Mouse (Mus musculus) stomach, postnatal 0 days (tissue): ENCODE measurements around the gene Gcn1l1. TPM values are rescaled to one million over a fixed set of nuclear protein-coding genes. Genes with fewer than 3 reads are reported as not detected.
A peak's percentile ranks its signal among the peaks of the same experiment; 100 is the strongest.

Experiments
- ATAC-seq: fragments of 200-750 bp; cut with Nextera tagmentation; 2 replicates; pipeline ENCODE4 v1.8.0; 2017; ENCODE audit not compliant: low FRiP score, low TSS enrichment
- DNase-seq: peaks from one replicate; pipeline ENCODE4 v3.0.0-alpha.2; 2016; ENCODE audit warnings: low spot score
- H3K27ac ChIP-seq: fragments of 300-500 bp; sonication (generic); replicated peaks from 2 replicates; pipeline ENCODE4 v1.5.1; 2014; ENCODE audit warnings: mild to moderate bottlenecking, control low read depth
- H3K27me3 ChIP-seq: fragments of 300-500 bp; sonication (generic); 2 replicates; pipeline ENCODE4 v1.6.1; 2014; ENCODE audit warnings: low read length; ENCODE audit not compliant: control insufficient read depth, insufficient read depth
- H3K36me3 ChIP-seq: fragments of 300-500 bp; sonication (generic); 2 replicates; pipeline ENCODE4 v1.6.1; 2014; ENCODE audit warnings: low read length, mixed read lengths; ENCODE audit not compliant: control insufficient read depth, insufficient read depth
- H3K4me1 ChIP-seq: fragments of 300-500 bp; sonication (generic); replicated peaks from 2 replicates; pipeline ENCODE4 v1.6.1; 2014; ENCODE audit warnings: antibody characterized with exemption; ENCODE audit not compliant: control insufficient read depth, insufficient read depth
- H3K4me2 ChIP-seq: fragments of 300-500 bp; sonication (generic); replicated peaks from 2 replicates; pipeline ENCODE4 v1.6.1; 2014; ENCODE audit warnings: low read depth, mild to moderate bottlenecking, control low read depth, moderate library complexity
- H3K4me3 ChIP-seq: fragments of 300-500 bp; sonication (generic); 2 replicates; pipeline ENCODE4 v1.5.1; 2014; ENCODE audit warnings: low read depth, low read length, control low read depth
- H3K9ac ChIP-seq: fragments of 300-500 bp; sonication (generic); 2 replicates; pipeline ENCODE4 v1.6.1; 2014; ENCODE audit warnings: mild to moderate bottlenecking, low read length, control low read depth, mixed read lengths
- H3K9me3 ChIP-seq: fragments of 300-500 bp; sonication (generic); 2 replicates; pipeline ENCODE4 v1.6.1; 2016; ENCODE audit warnings: low read length; ENCODE audit not compliant: control insufficient read depth
- CTCF ChIP-seq: IDR thresholded peaks from 2 replicates; pipeline ENCODE4 v1.5.1; 2016; ENCODE audit warnings: antibody characterized with exemption, low read depth, mild to moderate bottlenecking, moderate library complexity
- EP300 ChIP-seq: optimal IDR thresholded peaks from 2 replicates; pipeline ENCODE3; 2016; ENCODE audit warnings: antibody characterized with exemption
- WGBS: fragments of 180-500 bp; shearing (Covaris S2); extraction: QIAGEN DNeasy Blood & Tissue Kit; methylation state at CpG from one replicate; pipeline ENCODE4 v1.1.7; 2014; 5-methylcytosine and 5-hydroxymethylcytosine counted together
- polyA plus RNA-seq: library from polyadenylated mRNA; unstranded; fragments of >200 nt; fragmentation: Nextera tagmentation; extraction: Ambion mirVana; gene quantifications from 2 replicates; pipeline ENCODE4 v1.2.1, GENCODE M21; 2015

The Gcn1l1 gene
- polyA plus RNA-seq, 1 experiment from 2014 or later, result 11.7 TPM

DNA sequence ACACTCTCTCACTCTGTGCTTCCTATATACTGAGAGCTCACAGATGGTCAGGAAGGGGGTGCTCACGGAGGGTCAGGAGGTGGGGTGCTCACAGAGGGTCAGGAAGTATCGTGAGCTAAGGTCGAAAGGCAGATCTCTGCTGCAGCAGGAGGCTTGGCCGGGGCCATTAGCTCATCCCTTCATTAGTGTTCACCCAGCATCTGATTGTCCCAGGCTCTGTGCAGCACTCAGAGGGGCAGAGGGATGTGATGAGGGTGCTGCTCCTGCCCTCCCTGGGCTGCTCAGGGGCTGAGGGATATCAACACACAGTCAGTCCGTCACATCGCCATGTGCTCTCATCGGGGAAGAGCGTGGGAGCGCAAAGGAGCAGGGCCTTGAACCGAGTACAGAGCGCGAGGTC is 40.6 kb upstream of the Gcn1l1 start:
- DNase-seq (no peak), ATAC-seq (no peak)
- H3K4me1 ChIP-seq, result peaks cover 10% of the 10 kb centered on the region; the same call in 1 of the 2 replicates

DNA sequence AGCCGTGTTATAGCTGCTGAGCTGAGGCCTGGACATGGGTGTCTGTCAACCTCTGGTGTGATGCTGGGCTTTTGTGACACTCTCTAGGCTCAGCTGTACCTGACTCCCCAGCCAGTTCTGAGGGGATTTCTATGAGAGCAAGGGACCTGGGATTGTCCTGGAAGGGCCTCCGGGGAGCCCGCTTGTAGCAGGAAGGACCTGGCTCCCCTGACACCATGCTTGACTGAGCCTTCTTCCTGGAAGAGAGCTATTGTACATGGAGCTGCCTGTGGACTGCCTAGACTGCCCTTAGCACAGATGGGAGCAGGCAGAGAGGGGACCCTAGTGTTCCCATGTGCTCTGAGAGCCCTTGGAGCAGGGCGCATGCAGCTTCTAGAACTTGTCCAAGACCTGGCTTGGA is 39.6 kb upstream of the Gcn1l1 start:
- TF ChIP-seq EP300 (no peak), CTCF (no peak)
- ATAC-seq (no peak), DNase-seq (no peak)
- Histone ChIP-seq H3K9me3 (no peaks in the 10 kb centered on the region), H3K4me2 (no peak overlapping the region), H3K27me3 (no peaks in the 10 kb centered on the region), H3K27ac (0 out of 2 replicates have a peak overlapping the region, but pooled peaks have one; percentile 40), H3K4me1 (peaks cover 17% of the 10 kb centered on the region; the same call in 1 of the 2 replicates), H3K4me3 (no peak overlapping the region), H3K9ac (no peak overlapping the region), H3K36me3 (no peaks in the 10 kb centered on the region)
- WGBS, result 89% methylated on average over 4 of the region's 4 CpGs

More for the DNA sequence above, 40.6 kb upstream of the Gcn1l1 start:
- peak overlapping the region; percentile 63; the same call in 1 of the 2 replicates for H3K27ac ChIP-seq
- H3K36me3 ChIP-seq, result no peaks in the 10 kb centered on the region
- no peaks in the 10 kb centered on the region for H3K27me3 ChIP-seq
- H3K4me3 ChIP-seq, result no peak overlapping the region
- no peaks in the 10 kb centered on the region for H3K9me3 ChIP-seq
- TF ChIP-seq CTCF, result no peak
- H3K9ac ChIP-seq, result 0 out of 2 replicates have a peak overlapping the region, but pooled peaks have one; percentile 31
- WGBS, result 58% methylated on average over 12 of the region's 12 CpGs
- H3K4me2 ChIP-seq, result no peak overlapping the region; the same call in 1 of the 2 replicates

DNA sequence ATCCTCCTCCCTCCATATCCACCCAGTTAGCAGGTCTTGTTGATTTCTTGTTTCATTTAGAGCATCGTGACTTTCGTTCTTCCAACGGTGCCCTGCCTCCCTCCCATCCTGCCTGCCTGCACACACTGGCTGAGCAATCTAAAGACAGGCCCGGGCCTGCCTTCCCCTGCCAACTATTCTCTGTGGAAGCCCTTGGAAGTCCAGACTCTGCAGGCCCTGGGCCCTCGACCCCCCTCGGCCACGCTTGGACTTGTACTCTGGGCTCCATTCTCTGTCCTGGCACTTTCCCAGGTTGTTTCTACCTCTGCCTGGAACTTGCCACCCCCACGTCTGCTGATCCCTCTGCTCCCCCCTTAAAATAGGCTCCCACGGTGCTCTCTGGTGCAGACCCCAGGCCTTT is 39.1 kb upstream of the Gcn1l1 start:
- no peak for DNase-seq
- H3K4me1 ChIP-seq, result peaks cover 22% of the 10 kb centered on the region; the same call in 1 of the 2 replicates
- TF ChIP-seq CTCF, result no peak
- TF ChIP-seq EP300, result no peak
- WGBS, result 53% methylated on average over 9 of the region's 9 CpGs
- H3K27me3 ChIP-seq, result no peaks in the 10 kb centered on the region
- H3K27ac ChIP-seq, result 0 out of 2 replicates have a peak overlapping the region, but pooled peaks have one; percentile 30
- no peaks in the 10 kb centered on the region for H3K9me3 ChIP-seq
- ATAC-seq, result no peak
- H3K4me3 ChIP-seq, result no peak overlapping the region
- no peaks in the 10 kb centered on the region for H3K36me3 ChIP-seq
- no peak overlapping the region for H3K9ac ChIP-seq
- no peak overlapping the region for H3K4me2 ChIP-seq

DNA sequence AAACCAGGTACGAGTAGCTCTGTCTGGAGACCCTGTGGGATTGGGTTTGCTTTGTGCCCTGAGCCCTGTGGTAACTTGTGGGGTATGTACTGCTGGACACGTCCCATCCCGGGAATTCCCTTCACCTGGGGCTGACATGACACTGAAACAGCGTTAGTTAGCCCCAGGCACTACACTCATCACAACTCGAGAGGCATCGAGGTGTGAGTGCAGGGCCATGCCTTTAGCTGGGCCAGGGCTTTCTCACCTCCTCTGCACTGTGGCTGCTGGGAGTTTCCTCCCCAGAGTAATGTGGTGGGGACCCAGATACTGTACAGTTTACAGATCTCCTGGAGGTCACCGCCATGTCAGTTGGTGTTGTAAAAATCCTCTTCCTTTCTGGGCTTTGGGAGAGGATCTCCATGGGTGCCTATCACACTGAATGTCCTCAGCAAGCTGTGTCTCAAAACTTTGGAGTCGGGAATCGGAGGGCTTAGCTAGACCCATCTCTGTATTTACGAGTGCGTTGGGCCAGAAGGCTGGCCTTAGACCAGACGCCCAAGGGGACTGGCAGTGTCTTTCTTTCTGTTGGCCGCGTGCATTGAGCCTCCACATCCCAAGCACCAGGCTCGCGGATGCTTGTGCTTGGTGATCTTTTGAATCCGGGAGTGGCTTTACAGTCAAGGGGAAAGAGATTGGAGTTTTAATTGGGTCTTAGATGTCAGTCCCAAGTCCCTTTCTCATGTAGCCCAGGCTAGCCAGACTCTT is 38.4 kb upstream of the Gcn1l1 start:
- no peak overlapping the region for H3K9ac ChIP-seq
- H3K4me3 ChIP-seq, result no peak overlapping the region
- no peak overlapping the region for H3K4me2 ChIP-seq
- no peaks in the 10 kb centered on the region for H3K36me3 ChIP-seq
- H3K9me3 ChIP-seq, result no peaks in the 10 kb centered on the region
- 0 out of 2 replicates have a peak overlapping the region, but pooled peaks have one; percentile 30 for H3K27ac ChIP-seq
- TF ChIP-seq EP300 (no peak), CTCF (no peak)
- H3K27me3 ChIP-seq, result no peaks in the 10 kb centered on the region
- DNase-seq, result no peak
- WGBS, result 81% methylated on average over 17 of the region's 17 CpGs
- peaks cover 29% of the 10 kb centered on the region for H3K4me1 ChIP-seq
- ATAC-seq, result no peak

DNA sequence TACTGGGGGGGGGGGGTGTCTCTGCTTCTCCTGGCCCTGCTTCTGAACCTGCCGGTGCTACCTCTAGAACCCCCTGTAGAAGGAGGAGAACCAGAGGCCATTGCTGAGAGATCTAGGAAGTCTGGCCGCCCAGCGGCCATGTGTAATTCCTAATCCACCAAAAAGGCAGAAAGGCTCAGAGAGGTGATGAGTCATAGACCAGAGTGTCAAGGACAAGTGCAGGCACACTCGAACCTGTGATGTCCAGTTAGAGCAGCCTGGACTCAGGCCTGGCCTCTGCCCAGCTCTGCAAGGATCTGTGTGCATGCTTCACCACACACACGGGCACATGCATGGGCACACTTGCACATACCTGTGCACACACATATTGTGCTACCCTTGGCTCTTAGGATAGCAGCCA is 36.9 kb upstream of the Gcn1l1 start:
- ATAC-seq (no peak), DNase-seq (no peak)
- Histone ChIP-seq H3K36me3 (no peaks in the 10 kb centered on the region), H3K4me1 (peaks cover 35% of the 10 kb centered on the region), H3K27ac (no peak overlapping the region), H3K4me3 (no peak overlapping the region), H3K9ac (no peak overlapping the region), H3K27me3 (no peaks in the 10 kb centered on the region), H3K9me3 (no peaks in the 10 kb centered on the region), H3K4me2 (no peak overlapping the region)
- TF ChIP-seq CTCF (no peak), EP300 (no peak)
- 69% methylated on average over 5 of the region's 5 CpGs for WGBS

DNA sequence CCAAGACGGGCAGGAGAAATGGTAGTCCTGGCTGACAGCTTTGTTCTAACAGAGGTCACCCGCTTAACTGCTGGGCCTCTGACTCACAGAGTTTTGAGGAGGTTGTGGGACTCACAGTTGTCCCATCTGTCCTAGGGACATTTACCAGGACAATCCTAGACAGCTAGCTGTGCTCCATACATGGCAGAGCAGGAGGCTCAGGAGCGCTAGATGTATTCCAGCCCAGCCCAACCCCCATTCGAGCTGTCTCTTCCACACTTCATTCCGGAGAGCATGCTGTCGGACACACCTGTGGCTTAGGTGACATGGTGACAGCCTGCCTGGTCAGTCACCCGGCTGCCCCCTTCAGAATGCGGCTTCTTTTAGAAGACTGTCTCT is 35.7 kb upstream of the Gcn1l1 start:
- TF ChIP-seq EP300 (no peak), CTCF (no peak)
- H3K4me1 ChIP-seq, result peaks cover 38% of the 10 kb centered on the region
- no peaks in the 10 kb centered on the region for H3K9me3 ChIP-seq
- WGBS, result 40% methylated on average over 8 of the region's 8 CpGs
- DNase-seq, result no peak
- no peak for ATAC-seq
- H3K4me3 ChIP-seq, result no peak overlapping the region
- no peak overlapping the region for H3K9ac ChIP-seq
- no peaks in the 10 kb centered on the region for H3K27me3 ChIP-seq
- H3K27ac ChIP-seq, result peak overlapping the region; percentile 78
- no peak overlapping the region; the same call in 1 of the 2 replicates for H3K4me2 ChIP-seq
- H3K36me3 ChIP-seq, result no peaks in the 10 kb centered on the region
